Mouse (Mus musculus): ENCODE measurements around the gene Ttc28. TPM values are rescaled to one million over a fixed set of nuclear protein-coding genes. Genes with fewer than 3 reads are reported as not detected.
A peak's percentile ranks its signal among the peaks of the same experiment; 100 is the strongest.

Ttc28 gene
- polyA plus RNA-seq, 1 experiment from 2014 or later, result 9.0 TPM

GRCm38 (mm10) chr5:111216166-111216565 is 336.6 kb downstream of the Ttc28 start:
- no peak overlapping the region for H3K9ac ChIP-seq (ENCODE audit: low read length)
- H3K4me2 ChIP-seq (ENCODE audit: low read depth, low read length), result no peak overlapping the region
- no peak overlapping the region for H3K4me3 ChIP-seq (replicated peaks; ENCODE audit: low read length)
- 74% methylated on average over 9 of the region's 9 CpGs for WGBS
- no peaks in the 10 kb centered on the region for H3K36me3 ChIP-seq (ENCODE audit: control insufficient read depth, insufficient read depth, low read length)
- no peak for ATAC-seq (ENCODE audit: insufficient read depth, low FRiP score)
- no peaks in the 10 kb centered on the region for H3K9me3 ChIP-seq (replicated peaks; ENCODE audit: control insufficient read depth, low read length)
- H3K27me3 ChIP-seq (ENCODE audit: control insufficient read depth, insufficient read depth, low read length), result no peaks in the 10 kb centered on the region
- H3K4me1 ChIP-seq (ENCODE audit: control insufficient read depth, insufficient read depth, low read length), result peaks cover 13% of the 10 kb centered on the region; the same call in 1 of the 2 replicates
- no peak overlapping the region for H3K27ac ChIP-seq (ENCODE audit: low read length)

- Histone ChIP-seq H3K9ac (ENCODE audit: low read length) (no peak overlapping the region), H3K4me3 (replicated peaks; ENCODE audit: low read length) (no peak overlapping the region), H3K4me1 (ENCODE audit: control insufficient read depth, insufficient read depth, low read length) (peaks cover 13% of the 10 kb centered on the region; the same call in 1 of the 2 replicates), H3K9me3 (replicated peaks; ENCODE audit: control insufficient read depth, low read length) (no peaks in the 10 kb centered on the region), H3K27me3 (ENCODE audit: control insufficient read depth, insufficient read depth, low read length) (no peaks in the 10 kb centered on the region), H3K27ac (ENCODE audit: low read length) (peak overlapping the region; percentile 45), H3K4me2 (ENCODE audit: low read depth, low read length) (no peak overlapping the region), H3K36me3 (ENCODE audit: control insufficient read depth, insufficient read depth, low read length) (no peaks in the 10 kb centered on the region)
- ATAC-seq (ENCODE audit: insufficient read depth, low FRiP score), result no peak
- WGBS, result 64% methylated on average over 18 of the region's 18 CpGs
Observed at GRCm38 (mm10) chr5:111217447-111218110, 338.0 kb downstream of the Ttc28 start.

- Histone ChIP-seq H3K4me3 (replicated peaks; ENCODE audit: low read length) (no peak overlapping the region), H3K27me3 (ENCODE audit: control insufficient read depth, insufficient read depth, low read length) (no peaks in the 10 kb centered on the region), H3K4me2 (ENCODE audit: low read depth, low read length) (no peak overlapping the region), H3K36me3 (ENCODE audit: control insufficient read depth, insufficient read depth, low read length) (peaks cover 1% of the 10 kb centered on the region; the same call in 1 of the 2 replicates), H3K9me3 (replicated peaks; ENCODE audit: control insufficient read depth, low read length) (no peaks in the 10 kb centered on the region), H3K9ac (ENCODE audit: low read length) (no peak overlapping the region), H3K4me1 (ENCODE audit: control insufficient read depth, insufficient read depth, low read length) (peaks cover 13% of the 10 kb centered on the region; the same call in 1 of the 2 replicates), H3K27ac (ENCODE audit: low read length) (no peak overlapping the region)
- ATAC-seq (ENCODE audit: insufficient read depth, low FRiP score), result no peak
- 66% methylated on average over 6 of the region's 6 CpGs for WGBS
Observed at GRCm38 (mm10) chr5:111218111-111218891, 338.7 kb downstream of the Ttc28 start.

- Histone ChIP-seq H3K9me3 (replicated peaks; ENCODE audit: control insufficient read depth, low read length) (no peaks in the 10 kb centered on the region), H3K9ac (ENCODE audit: low read length) (no peak overlapping the region), H3K4me2 (ENCODE audit: low read depth, low read length) (no peak overlapping the region), H3K4me3 (replicated peaks; ENCODE audit: low read length) (no peak overlapping the region), H3K4me1 (ENCODE audit: control insufficient read depth, insufficient read depth, low read length) (peaks cover 13% of the 10 kb centered on the region; the same call in 1 of the 2 replicates), H3K27ac (ENCODE audit: low read length) (no peak overlapping the region), H3K36me3 (ENCODE audit: control insufficient read depth, insufficient read depth, low read length) (peaks cover 8% of the 10 kb centered on the region; the same call in 1 of the 2 replicates), H3K27me3 (ENCODE audit: control insufficient read depth, insufficient read depth, low read length) (no peaks in the 10 kb centered on the region)
- no peak for ATAC-seq (ENCODE audit: insufficient read depth, low FRiP score)
- WGBS, result 86% methylated on average over 5 of the region's 5 CpGs
Observed at GRCm38 (mm10) chr5:111218998-111219397, 339.4 kb downstream of the Ttc28 start.

- 57% methylated on average over 16 of the region's 16 CpGs for WGBS
- Histone ChIP-seq H3K9me3 (replicated peaks; ENCODE audit: control insufficient read depth, low read length) (no peaks in the 10 kb centered on the region), H3K4me3 (replicated peaks; ENCODE audit: low read length) (no peak overlapping the region), H3K4me2 (ENCODE audit: low read depth, low read length) (no peak overlapping the region), H3K36me3 (ENCODE audit: control insufficient read depth, insufficient read depth, low read length) (peaks cover 8% of the 10 kb centered on the region; the same call in 1 of the 2 replicates), H3K9ac (ENCODE audit: low read length) (no peak overlapping the region), H3K27me3 (ENCODE audit: control insufficient read depth, insufficient read depth, low read length) (no peaks in the 10 kb centered on the region), H3K4me1 (ENCODE audit: control insufficient read depth, insufficient read depth, low read length) (peaks cover 8% of the 10 kb centered on the region; the same call in 1 of the 2 replicates), H3K27ac (ENCODE audit: low read length) (no peak overlapping the region)
- ATAC-seq (ENCODE audit: insufficient read depth, low FRiP score), result no peak
Observed at GRCm38 (mm10) chr5:111220679-111221380, 341.2 kb downstream of the Ttc28 start.

GRCm38 (mm10) chr5:111222820-111223219 is 343.2 kb downstream of the Ttc28 start:
- no peaks in the 10 kb centered on the region for H3K27me3 ChIP-seq (ENCODE audit: control insufficient read depth, insufficient read depth, low read length)
- ATAC-seq (ENCODE audit: insufficient read depth, low FRiP score), result no peak
- H3K9ac ChIP-seq (ENCODE audit: low read length), result no peak overlapping the region
- no peaks in the 10 kb centered on the region for H3K9me3 ChIP-seq (replicated peaks; ENCODE audit: control insufficient read depth, low read length)
- H3K4me2 ChIP-seq (ENCODE audit: low read depth, low read length), result no peak overlapping the region
- H3K36me3 ChIP-seq (ENCODE audit: control insufficient read depth, insufficient read depth, low read length), result peaks cover 11% of the 10 kb centered on the region; the same call in 1 of the 2 replicates
- H3K4me3 ChIP-seq (replicated peaks; ENCODE audit: low read length), result no peak overlapping the region
- H3K27ac ChIP-seq (ENCODE audit: low read length), result no peak overlapping the region
- H3K4me1 ChIP-seq (ENCODE audit: control insufficient read depth, insufficient read depth, low read length), result peaks cover 11% of the 10 kb centered on the region
- WGBS, result 43% methylated on average over 11 of the region's 11 CpGs

GRCm38 (mm10) chr5:111225306-111225705 is 345.7 kb downstream of the Ttc28 start:
- Histone ChIP-seq H3K27ac (ENCODE audit: low read length) (no peak overlapping the region), H3K9ac (ENCODE audit: low read length) (no peak overlapping the region), H3K4me2 (ENCODE audit: low read depth, low read length) (no peak overlapping the region), H3K36me3 (ENCODE audit: control insufficient read depth, insufficient read depth, low read length) (peaks cover 11% of the 10 kb centered on the region; the same call in 1 of the 2 replicates), H3K9me3 (replicated peaks; ENCODE audit: control insufficient read depth, low read length) (no peaks in the 10 kb centered on the region), H3K4me3 (replicated peaks; ENCODE audit: low read length) (no peak overlapping the region), H3K27me3 (ENCODE audit: control insufficient read depth, insufficient read depth, low read length) (no peaks in the 10 kb centered on the region), H3K4me1 (ENCODE audit: control insufficient read depth, insufficient read depth, low read length) (peaks cover 35% of the 10 kb centered on the region)
- no peak for ATAC-seq (ENCODE audit: insufficient read depth, low FRiP score)
- 65% methylated on average over 11 of the region's 11 CpGs for WGBS

- Histone ChIP-seq H3K9me3 (replicated peaks; ENCODE audit: control insufficient read depth, low read length) (no peaks in the 10 kb centered on the region), H3K4me1 (ENCODE audit: control insufficient read depth, insufficient read depth, low read length) (peaks cover 37% of the 10 kb centered on the region), H3K36me3 (ENCODE audit: control insufficient read depth, insufficient read depth, low read length) (peaks cover 11% of the 10 kb centered on the region; the same call in 1 of the 2 replicates), H3K27ac (ENCODE audit: low read length) (0 out of 2 replicates have a peak overlapping the region, but pooled peaks have one; percentile 72), H3K27me3 (ENCODE audit: control insufficient read depth, insufficient read depth, low read length) (no peaks in the 10 kb centered on the region), H3K4me3 (replicated peaks; ENCODE audit: low read length) (no peak overlapping the region), H3K9ac (ENCODE audit: low read length) (no peak overlapping the region), H3K4me2 (ENCODE audit: low read depth, low read length) (no peak overlapping the region)
- no peak for ATAC-seq (ENCODE audit: insufficient read depth, low FRiP score)
- WGBS, result 72% methylated on average over 10 of the region's 10 CpGs
Observed at GRCm38 (mm10) chr5:111226486-111226885, 346.9 kb downstream of the Ttc28 start.
